23 mouse cellular contexts compared by ENCODE assay signal in genomic region chr13:104070703-104071102, GRCm38 (mm10). TPM values are rescaled to one million over a fixed set of nuclear protein-coding genes. Genes with fewer than 3 reads are reported as not detected.
DNase-seq lines count a peak whose midpoint lies in the region; ATAC-seq lines count a peak whose summit lies in the region.
"Had no signal": no experiment of that assay in that cellular context is flagged by ENCODE, and none has a peak within 500 bp of the region (broad histone marks: within the 10 kb centered on the region; RNA-seq: fewer than 3 reads in every experiment).

No protein-coding gene starts in this region.

- H3K36me3 ChIP-seq in heart, embryonic 10.5 days, result peaks cover 13% of the 10 kb centered on the region
- H3K36me3 ChIP-seq in kidney, embryonic 15.5 days, result no peaks in the 10 kb centered on the region
- H3K36me3 ChIP-seq in limb, embryonic 10.5 days, result peaks cover 17% of the 10 kb centered on the region

- no peaks in the 10 kb centered on the region for H3K27me3 ChIP-seq in heart, embryonic 10.5 days (ENCODE audit: insufficient read depth, poor library complexity, severe bottlenecking)
- no peaks in the 10 kb centered on the region for H3K27me3 ChIP-seq in kidney, embryonic 15.5 days
- H3K27me3 ChIP-seq in limb, embryonic 10.5 days (ENCODE audit: low read depth, poor library complexity, severe bottlenecking), result no peaks in the 10 kb centered on the region
- H3K27me3 ChIP-seq: CH12.LX; embryonic facial prominence, embryonic 13.5 days; forebrain, embryonic 15.5 days; midbrain, embryonic 15.5 days had no signal

- H3K4me1 ChIP-seq in heart, embryonic 10.5 days, result peaks cover 10% of the 10 kb centered on the region
- H3K4me1 ChIP-seq in kidney, embryonic 15.5 days, result peaks cover 5% of the 10 kb centered on the region; the same call in 1 of the 2 replicates
- H3K4me1 ChIP-seq in limb, embryonic 10.5 days, result peaks cover 17% of the 10 kb centered on the region; the same call in 1 of the 2 replicates
- H3K4me1 ChIP-seq: embryonic facial prominence, embryonic 13.5 days; forebrain, embryonic 15.5 days; midbrain, embryonic 15.5 days had no signal

- 0 out of 2 replicates have a peak overlapping the region, but pooled peaks have one; percentile 5 for H3K27ac ChIP-seq in heart, embryonic 10.5 days
- peak overlapping the region; percentile 51; the same call in 1 of the 2 replicates for H3K27ac ChIP-seq in kidney, embryonic 15.5 days
- 0 out of 2 replicates have a peak overlapping the region, but pooled peaks have one; percentile 1 for H3K27ac ChIP-seq in limb, embryonic 10.5 days
- H3K27ac ChIP-seq: embryonic facial prominence, embryonic 13.5 days; forebrain, embryonic 15.5 days; midbrain, embryonic 15.5 days had no signal

- no peaks in the 10 kb centered on the region for H3K9me3 ChIP-seq in heart, embryonic 10.5 days
- H3K9me3 ChIP-seq in kidney, embryonic 15.5 days (replicated peaks), result no peaks in the 10 kb centered on the region
- H3K9me3 ChIP-seq in limb, embryonic 10.5 days (replicated peaks), result no peaks in the 10 kb centered on the region
- H3K9me3 ChIP-seq: embryonic facial prominence, embryonic 13.5 days; forebrain, embryonic 15.5 days; midbrain, embryonic 15.5 days had no signal

- WGBS in heart, embryonic 10.5 days, result 65% methylated on average over 3 of the region's 3 CpGs
- 51% methylated on average over 3 of the region's 3 CpGs for WGBS in kidney, embryonic 15.5 days
- WGBS in limb, embryonic 10.5 days, result 67% methylated on average over 3 of the region's 3 CpGs

- no peak overlapping the region for H3K4me3 ChIP-seq in heart, embryonic 10.5 days
- no peak overlapping the region for H3K4me3 ChIP-seq in kidney, embryonic 15.5 days (replicated peaks)
- H3K4me3 ChIP-seq in limb, embryonic 10.5 days, result no peak overlapping the region
- H3K4me3 ChIP-seq: embryonic facial prominence, embryonic 13.5 days; forebrain, embryonic 15.5 days; midbrain, embryonic 15.5 days; myocyte had no signal

- intact Hi-C loops in heart, postnatal 36 days (cut with DNase I), result no loop called here

- no peak overlapping the region for H3K4me2 ChIP-seq in kidney, embryonic 15.5 days
- H3K4me2 ChIP-seq: embryonic facial prominence, embryonic 13.5 days; forebrain, embryonic 15.5 days; midbrain, embryonic 15.5 days had no signal

- ATAC-seq in kidney, embryonic 15.5 days (replicated peaks; ENCODE audit: low FRiP score), result no peak
- ATAC-seq: forebrain, embryonic 15.5 days; hindbrain, embryonic 16.5 days; intestine, postnatal 0 days; liver, postnatal 0 days; midbrain, embryonic 15.5 days had no signal

- DNase-seq in heart, embryonic 10.5 days (ENCODE audit: low spot score), result no peak
- no peak for DNase-seq in heart, postnatal 36 days
- no peak for DNase-seq in kidney, adult 8-10 months
- DNase-seq in limb, embryonic 10.5 days (ENCODE audit: low spot score), result no peak
- DNase-seq in lung, postnatal 14 days, result peak; percentile 43
- no peak for DNase-seq in urinary bladder, postnatal 14 days (ENCODE audit: low spot score)
- DNase-seq in spleen, postnatal 4 days (ENCODE audit: low spot score in 2 of 2), result no peak
- DNase-seq: adrenal gland, postnatal 25 days; cerebellum, adult 11 months; cerebellum, postnatal 14 days; gastrocnemius, postnatal 36 days; liver, postnatal 0 days; right cerebral cortex, postnatal 25 days had no signal

- no peak overlapping the region for H3K9ac ChIP-seq in kidney, embryonic 15.5 days
- H3K9ac ChIP-seq: embryonic facial prominence, embryonic 13.5 days; forebrain, embryonic 15.5 days; liver, postnatal 0 days; midbrain, embryonic 15.5 days had no signal

RNA-seq across cellular contexts. Expression of gene Nln, which starts 38.7 kb away (rescaled TPM):
- 22.2 and 27.2 TPM in 2 replicates for polyA plus RNA-seq in heart, embryonic 10.5 days (2016; fragmentation: Nextera tagmentation; extraction: Ambion mirVana)
- 10 to 100 TPM; 10.6 to 14.8 TPM for total RNA-seq in heart, postnatal 36 days (2021)
- 16.1 and 18.6 TPM in 2 replicates for polyA plus RNA-seq in kidney, embryonic 15.5 days (2015; fragmentation: Nextera tagmentation; extraction: Ambion mirVana)
- polyA plus RNA-seq in limb, embryonic 10.5 days (2016; fragmentation: Nextera tagmentation; extraction: Ambion mirVana), result 20.2 and 20.4 TPM in 2 replicates

RNA-seq across cellular contexts. Expression of gene Sgtb, which starts 38.8 kb away (rescaled TPM):
- 3.1 and 4.1 TPM in 2 replicates for polyA plus RNA-seq in heart, embryonic 10.5 days (2016; fragmentation: Nextera tagmentation; extraction: Ambion mirVana)
- 1 to 10 TPM in 1 of 2 experiments, under 1 TPM in 1; 0.97 to 1.5 TPM for total RNA-seq in heart, postnatal 36 days (2021)
- polyA plus RNA-seq in kidney, embryonic 15.5 days (2015; fragmentation: Nextera tagmentation; extraction: Ambion mirVana), result 5.9 and 6.5 TPM in 2 replicates
- polyA plus RNA-seq in limb, embryonic 10.5 days (2016; fragmentation: Nextera tagmentation; extraction: Ambion mirVana), result 5.8 and 7.3 TPM in 2 replicates
- total RNA-seq: megakaryocyte-erythroid progenitor cell, adult 5-6 weeks; MEL had no signal

Comparison
In these comparisons a context has a peak if more than half of its experiments do, and no peak if none do; other contexts are left out.
1. H3K27ac ChIP-seq: peak in every context shown above with its lines; median percentile 51 in kidney, embryonic 15.5 days; 5 in heart, embryonic 10.5 days; 1 in limb, embryonic 10.5 days.